In genomic region chr14:31414967-31415376, GRCm38 (mm10) we compare ENCODE assay signal across 11 mouse cellular contexts. TPM values are rescaled to one million over a fixed set of nuclear protein-coding genes. Genes with fewer than 3 reads are reported as not detected.
DNase-seq lines count a peak whose midpoint lies in the region; ATAC-seq lines count a peak whose summit lies in the region.
"Had no signal": no experiment of that assay in that cellular context is flagged by ENCODE, and none has a peak within 500 bp of the region (broad histone marks: within the 10 kb centered on the region; RNA-seq: fewer than 3 reads in every experiment).

No protein-coding gene starts in this region.

- H3K4me1 ChIP-seq in hindbrain, embryonic 13.5 days (replicated peaks): peaks cover 41% of the 10 kb centered on the region
- H3K4me1 ChIP-seq in hindbrain, embryonic 12.5 days: peaks cover 16% of the 10 kb centered on the region
- peaks cover 42% of the 10 kb centered on the region for H3K4me1 ChIP-seq in neural tube, embryonic 13.5 days (replicated peaks)
- peaks cover 49% of the 10 kb centered on the region for H3K4me1 ChIP-seq in neural tube, embryonic 15.5 days
- H3K4me1 ChIP-seq in limb, embryonic 15.5 days: peaks cover 27% of the 10 kb centered on the region

- H3K9ac ChIP-seq in hindbrain, embryonic 13.5 days: no peak overlapping the region
- H3K9ac ChIP-seq in hindbrain, embryonic 12.5 days: no peak overlapping the region
- H3K9ac ChIP-seq in neural tube, embryonic 13.5 days: no peak overlapping the region
- no peak overlapping the region for H3K9ac ChIP-seq in neural tube, embryonic 15.5 days (replicated peaks)
- H3K9ac ChIP-seq in limb, embryonic 15.5 days: no peak overlapping the region
- H3K9ac ChIP-seq: embryonic facial prominence, embryonic 13.5 days had no signal

- no peaks in the 10 kb centered on the region for H3K9me3 ChIP-seq in hindbrain, embryonic 13.5 days
- H3K9me3 ChIP-seq in hindbrain, embryonic 12.5 days (replicated peaks): no peaks in the 10 kb centered on the region
- no peaks in the 10 kb centered on the region for H3K9me3 ChIP-seq in neural tube, embryonic 13.5 days
- no peaks in the 10 kb centered on the region for H3K9me3 ChIP-seq in neural tube, embryonic 15.5 days (replicated peaks)
- no peaks in the 10 kb centered on the region for H3K9me3 ChIP-seq in limb, embryonic 15.5 days
- H3K9me3 ChIP-seq: embryonic facial prominence, embryonic 13.5 days had no signal

- DNase-seq in gastrocnemius, postnatal 25 days: peak; percentile 71
- DNase-seq in left cerebral cortex, adult 18-20 months (ENCODE audit: low spot score in 2 of 2): no peak
- DNase-seq in B cell, adult 2 months: no peak
- DNase-seq: cerebellum, adult 8-10 months; right cerebral cortex, postnatal 14 days had no signal

- 74% methylated on average over 7 of the region's 7 CpGs for WGBS in hindbrain, embryonic 13.5 days
- WGBS in hindbrain, embryonic 12.5 days: 74% methylated on average over 7 of the region's 7 CpGs
- 68% methylated on average over 7 of the region's 7 CpGs for WGBS in neural tube, embryonic 13.5 days
- WGBS in neural tube, embryonic 15.5 days: 67% methylated on average over 7 of the region's 7 CpGs
- WGBS in limb, embryonic 15.5 days: 45% methylated on average over 7 of the region's 7 CpGs

- H3K27ac ChIP-seq in hindbrain, embryonic 13.5 days: 0 out of 2 replicates have a peak overlapping the region, but pooled peaks have one; percentile 5
- H3K27ac ChIP-seq in hindbrain, embryonic 12.5 days: no peak overlapping the region
- 0 out of 2 replicates have a peak overlapping the region, but pooled peaks have one; percentile 13 for H3K27ac ChIP-seq in neural tube, embryonic 13.5 days (replicated peaks)
- no peak overlapping the region for H3K27ac ChIP-seq in neural tube, embryonic 15.5 days (replicated peaks)
- peak overlapping the region; percentile 60 for H3K27ac ChIP-seq in limb, embryonic 15.5 days
- H3K27ac ChIP-seq: embryonic facial prominence, embryonic 13.5 days had no signal

- no peak overlapping the region for H3K4me2 ChIP-seq in hindbrain, embryonic 13.5 days
- H3K4me2 ChIP-seq in hindbrain, embryonic 12.5 days (replicated peaks): no peak overlapping the region
- no peak overlapping the region for H3K4me2 ChIP-seq in neural tube, embryonic 13.5 days
- no peak overlapping the region for H3K4me2 ChIP-seq in neural tube, embryonic 15.5 days
- H3K4me2 ChIP-seq in limb, embryonic 15.5 days: no peak overlapping the region
- H3K4me2 ChIP-seq: embryonic facial prominence, embryonic 13.5 days had no signal

- H3K36me3 ChIP-seq in hindbrain, embryonic 13.5 days: peaks cover 19% of the 10 kb centered on the region
- peaks cover 4% of the 10 kb centered on the region; the same call in 1 of the 2 replicates for H3K36me3 ChIP-seq in hindbrain, embryonic 12.5 days
- peaks cover 21% of the 10 kb centered on the region for H3K36me3 ChIP-seq in neural tube, embryonic 13.5 days
- peaks cover 14% of the 10 kb centered on the region for H3K36me3 ChIP-seq in neural tube, embryonic 15.5 days
- peaks cover 7% of the 10 kb centered on the region; the same call in 1 of the 2 replicates for H3K36me3 ChIP-seq in limb, embryonic 15.5 days

- H3K4me3 ChIP-seq in hindbrain, embryonic 13.5 days: no peak overlapping the region
- H3K4me3 ChIP-seq in hindbrain, embryonic 12.5 days: no peak overlapping the region
- H3K4me3 ChIP-seq in neural tube, embryonic 13.5 days: no peak overlapping the region
- no peak overlapping the region for H3K4me3 ChIP-seq in neural tube, embryonic 15.5 days (replicated peaks)
- no peak overlapping the region for H3K4me3 ChIP-seq in limb, embryonic 15.5 days
- H3K4me3 ChIP-seq: embryonic facial prominence, embryonic 13.5 days had no signal

- H3K27me3 ChIP-seq in hindbrain, embryonic 13.5 days: no peaks in the 10 kb centered on the region
- no peaks in the 10 kb centered on the region for H3K27me3 ChIP-seq in hindbrain, embryonic 12.5 days
- H3K27me3 ChIP-seq in neural tube, embryonic 13.5 days: no peaks in the 10 kb centered on the region; the same call in 1 of the 2 replicates
- no peaks in the 10 kb centered on the region for H3K27me3 ChIP-seq in neural tube, embryonic 15.5 days (replicated peaks)
- no peaks in the 10 kb centered on the region for H3K27me3 ChIP-seq in limb, embryonic 15.5 days
- H3K27me3 ChIP-seq: embryonic facial prominence, embryonic 13.5 days had no signal

- no peak for ATAC-seq in hindbrain, embryonic 13.5 days (ENCODE audit: low FRiP score)
- ATAC-seq in hindbrain, embryonic 12.5 days (ENCODE audit: low FRiP score): no peak
- no peak for ATAC-seq in neural tube, embryonic 13.5 days (ENCODE audit: low read depth)
- no peak for ATAC-seq in neural tube, embryonic 15.5 days (ENCODE audit: low FRiP score)
- ATAC-seq in limb, embryonic 15.5 days (ENCODE audit: insufficient number of reproducible peaks, low FRiP score, low TSS enrichment, low read depth): no peak

RNA-seq across cellular contexts. Expression of gene Sh3bp5, which starts 20.9 kb away (rescaled TPM):
- polyA plus RNA-seq in hindbrain, embryonic 13.5 days (2015; fragmentation: Nextera tagmentation; extraction: Ambion mirVana): 140 and 142 TPM in 2 replicates
- polyA plus RNA-seq in hindbrain, embryonic 12.5 days (2016; fragmentation: Nextera tagmentation; extraction: Ambion mirVana): 54.9 and 68.0 TPM in 2 replicates
- 134 and 139 TPM in 2 replicates for polyA plus RNA-seq in neural tube, embryonic 13.5 days (2015; fragmentation: Nextera tagmentation; extraction: Ambion mirVana)
- 131 and 150 TPM in 2 replicates for polyA plus RNA-seq in neural tube, embryonic 15.5 days (2015; fragmentation: Nextera tagmentation; extraction: Ambion mirVana)
- 10 to 100 TPM; 33.9 to 46.8 TPM for total RNA-seq in gastrocnemius, postnatal 25 days (2021)
- 33.8 and 34.4 TPM in 2 replicates for polyA plus RNA-seq in limb, embryonic 15.5 days (2015; fragmentation: Nextera tagmentation; extraction: Ambion mirVana)
- 10 to 100 TPM; 61.4 to 68.3 TPM for total RNA-seq in left cerebral cortex, adult 18-20 months (2021)

Comparison
In these comparisons a context has a peak if more than half of its experiments do, and no peak if none do; other contexts are left out.
1. H3K27ac ChIP-seq: peak in hindbrain, embryonic 13.5 days (single experiment), neural tube, embryonic 13.5 days (single experiment) and limb, embryonic 15.5 days (single experiment); none in hindbrain, embryonic 12.5 days (single experiment) and neural tube, embryonic 15.5 days (single experiment).